Mouse (Mus musculus) embryonic fibroblast, embryonic 13.5 days (primary cell): ENCODE measurements at regions not wholly inside any gene's neighbourhood (a gene's known extent, or its start where the extent isn't known, plus 50 kb on each side); places are given as distances from the start of the nearest gene placed in this dataset.

ENCODE experiments used
- CTCF ChIP-seq: IDR thresholded peaks from 2 replicates; pipeline ENCODE4 v1.5.1; 2011; ENCODE audit warnings: mild to moderate bottlenecking, control low read depth, low read length, moderate library complexity, borderline replicate concordance; ENCODE audit not compliant: insufficient read depth
- POLR2A ChIP-seq: IDR thresholded peaks from 2 replicates; pipeline ENCODE4 v1.6.1; 2011; ENCODE audit warnings: low read depth, mild to moderate bottlenecking, control low read depth, low read length, moderate library complexity

GRCm38 (mm10) chr5:51775502-51776145 lies 208.1 kb upstream of the Ppargc1a start:
- TF ChIP-seq CTCF (no peak), POLR2A (no peak)
